8 mouse cellular contexts compared by ENCODE assay signal in genomic region chr10:70296531-70297366, GRCm38 (mm10). TPM values are rescaled to one million over a fixed set of nuclear protein-coding genes. Genes with fewer than 3 reads are reported as not detected.
A peak's percentile ranks its signal among the peaks of the same experiment; 100 is the strongest.
DNase-seq lines count a peak whose midpoint lies in the region; ATAC-seq lines count a peak whose summit lies in the region.

No protein-coding gene starts in this region.

- no peaks in the 10 kb centered on the region for H3K27me3 ChIP-seq in intestine, embryonic 15.5 days (replicated peaks)

- intact Hi-C loops in left cerebral cortex, postnatal 14 days (cut with DNase I): loop anchor here (2.0 to 10.0 kb wide), 6 partner anchors 99 to 632 kb away; partner anchors contain the start of gene Ccdc6

- H3K4me1 ChIP-seq in intestine, embryonic 15.5 days (replicated peaks): 0 out of 2 replicates have a peak, but pooled peaks cover 5% of the 10 kb centered on the region

- H3K4me2 ChIP-seq in intestine, embryonic 15.5 days (replicated peaks): peak overlapping the region; percentile 42

- H3K36me3 ChIP-seq in intestine, embryonic 15.5 days: no peaks in the 10 kb centered on the region

- H3K27ac ChIP-seq in intestine, embryonic 15.5 days: no peak overlapping the region

- H3K9me3 ChIP-seq in intestine, embryonic 15.5 days: no peaks in the 10 kb centered on the region

- H3K4me3 ChIP-seq in intestine, embryonic 15.5 days (replicated peaks): no peak overlapping the region

- H3K9ac ChIP-seq in intestine, embryonic 15.5 days: no peak overlapping the region

- DNase-seq in adrenal gland, adult 18-20 months (ENCODE audit: low spot score in 2 of 2): peak; percentile 55 to 73
- DNase-seq in embryo, embryonic 11 days: peak; percentile 91
- peak; percentile 47 to 69 for DNase-seq in gastrocnemius, postnatal 4 days (ENCODE audit: low spot score in 2 of 2)
- peak; percentile 80 to 85 for DNase-seq in left cerebral cortex, postnatal 14 days (ENCODE audit: low spot score in 2 of 2)
- peak; percentile 93 for DNase-seq in mesoderm, embryonic 11.5 days (ENCODE audit: low read depth, low spot score)
- peak; percentile 68 for DNase-seq in right cerebral cortex, postnatal 25 days

- 9% methylated on average over 20 of the region's 20 CpGs for WGBS in intestine, embryonic 15.5 days

- peak; percentile 83 for ATAC-seq in intestine, embryonic 15.5 days
- ATAC-seq in erythroid progenitor cell, adult 5-6 weeks (replicated peaks; ENCODE audit: low FRiP score, poor library complexity, severe bottlenecking): no peak

RNA-seq across cellular contexts. Expression of gene Slc16a9, which starts 51.8 kb away (rescaled TPM):
- 1 to 10 TPM; 2.5 to 3.9 TPM for total RNA-seq in adrenal gland, adult 18-20 months (2021)
- total RNA-seq in gastrocnemius, postnatal 4 days (2021): 1 to 10 TPM; 3.2 to 3.7 TPM
- polyA plus RNA-seq in intestine, embryonic 15.5 days (2015; fragmentation: Nextera tagmentation; extraction: Ambion mirVana): 1.3 and 1.5 TPM in 2 replicates
- 1 to 10 TPM; 3.4 to 5.7 TPM for total RNA-seq in left cerebral cortex, postnatal 14 days (2021)
- 0.36 and 0.42 TPM in 2 replicates for total RNA-seq in erythroid progenitor cell, adult 5-6 weeks (2015; ENCODE audit: low replicate concordance)
- total RNA-seq in erythroid progenitor cell, adult 5-6 weeks (2017; ENCODE audit: low replicate concordance): 0.39 and 4.5 TPM in 2 replicates
